Mouse (Mus musculus): ENCODE data around the gene Irx4. TPM values are rescaled to one million over a fixed set of nuclear protein-coding genes. Genes with fewer than 3 reads are reported as not detected.

Irx4 gene
- total and polyA plus RNA-seq, 2 experiments from 2014 or later = 3.8 to 4.6 TPM

DNA sequence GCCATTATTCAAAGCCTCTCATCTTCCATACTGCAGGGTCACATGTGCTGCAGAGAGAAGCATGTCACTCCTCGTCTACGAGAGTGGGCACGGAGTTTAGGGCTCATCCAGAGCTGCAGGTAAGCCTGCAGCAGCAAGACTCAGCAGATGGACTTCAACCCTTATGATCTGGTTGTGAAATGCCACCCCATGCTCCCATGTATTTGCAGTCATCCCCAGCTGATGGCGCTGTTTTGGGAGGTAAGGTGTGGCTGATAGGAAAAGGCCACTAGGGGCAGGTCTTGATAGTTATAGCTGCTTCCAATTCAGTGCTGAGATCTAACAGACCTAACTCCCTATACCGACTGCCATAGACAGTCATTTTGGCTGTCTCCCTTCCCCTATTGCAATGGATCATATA is 8.3 kb upstream of the Irx4 start:
- H3K9ac ChIP-seq (replicated peaks; ENCODE audit: low read length) = no peak overlapping the region
- no peak for ATAC-seq
- no peak overlapping the region for H3K4me2 ChIP-seq (ENCODE audit: low read depth, low read length)
- H3K27me3 ChIP-seq (ENCODE audit: insufficient read depth, low read length) = no peaks in the 10 kb centered on the region; the same call in 1 of the 2 replicates
- DNase-seq (ENCODE audit: low spot score) = no peak
- 63% methylated on average over 5 of the region's 5 CpGs for WGBS
- no peak overlapping the region for H3K27ac ChIP-seq
- H3K9me3 ChIP-seq (ENCODE audit: low read length) = no peaks in the 10 kb centered on the region
- H3K4me3 ChIP-seq (ENCODE audit: low read length) = no peak overlapping the region
- no peaks in the 10 kb centered on the region for H3K36me3 ChIP-seq (ENCODE audit: insufficient read depth, low read length)
- H3K4me1 ChIP-seq (ENCODE audit: insufficient read depth, low read length) = no peaks in the 10 kb centered on the region
- peak; percentile 39 for TF ChIP-seq CTCF (IDR thresholded peaks at IDR 0.05; ENCODE audit: low read depth)

DNA sequence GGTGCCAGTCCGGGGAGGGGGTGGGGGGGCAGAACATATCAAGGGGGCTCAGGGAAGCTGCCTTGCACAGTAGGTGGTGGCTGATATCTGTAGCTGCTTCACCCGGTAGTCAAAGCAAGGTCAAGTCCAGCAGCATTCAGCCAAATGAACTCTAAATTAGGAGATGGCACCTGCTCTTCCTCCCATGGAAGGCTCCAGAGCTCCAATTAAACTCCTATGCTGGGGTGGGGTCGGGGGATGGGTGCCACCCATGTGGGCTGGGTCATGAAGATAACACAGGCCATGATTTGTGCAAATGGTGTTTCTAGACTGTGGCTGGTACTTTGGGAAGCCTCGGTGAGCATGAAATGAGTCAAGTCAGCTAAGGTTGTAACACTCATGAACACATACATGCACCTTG is 1.9 kb upstream of the Irx4 start:
- H3K4me2 ChIP-seq (ENCODE audit: low read depth, low read length) = no peak overlapping the region
- no peak overlapping the region for H3K27ac ChIP-seq
- WGBS = 58% methylated on average over 4 of the region's 4 CpGs
- H3K27me3 ChIP-seq (ENCODE audit: insufficient read depth, low read length) = peaks cover 56% of the 10 kb centered on the region
- DNase-seq (ENCODE audit: low spot score) = no peak
- no peaks in the 10 kb centered on the region for H3K9me3 ChIP-seq (ENCODE audit: low read length)
- TF ChIP-seq CTCF (IDR thresholded peaks at IDR 0.05; ENCODE audit: low read depth) = no peak
- no peaks in the 10 kb centered on the region for H3K36me3 ChIP-seq (ENCODE audit: insufficient read depth, low read length)
- H3K4me3 ChIP-seq (ENCODE audit: low read length) = no peak overlapping the region
- peaks cover 5% of the 10 kb centered on the region; the same call in 1 of the 2 replicates for H3K4me1 ChIP-seq (ENCODE audit: insufficient read depth, low read length)
- no peak for ATAC-seq
- H3K9ac ChIP-seq (replicated peaks; ENCODE audit: low read length) = no peak overlapping the region

DNA sequence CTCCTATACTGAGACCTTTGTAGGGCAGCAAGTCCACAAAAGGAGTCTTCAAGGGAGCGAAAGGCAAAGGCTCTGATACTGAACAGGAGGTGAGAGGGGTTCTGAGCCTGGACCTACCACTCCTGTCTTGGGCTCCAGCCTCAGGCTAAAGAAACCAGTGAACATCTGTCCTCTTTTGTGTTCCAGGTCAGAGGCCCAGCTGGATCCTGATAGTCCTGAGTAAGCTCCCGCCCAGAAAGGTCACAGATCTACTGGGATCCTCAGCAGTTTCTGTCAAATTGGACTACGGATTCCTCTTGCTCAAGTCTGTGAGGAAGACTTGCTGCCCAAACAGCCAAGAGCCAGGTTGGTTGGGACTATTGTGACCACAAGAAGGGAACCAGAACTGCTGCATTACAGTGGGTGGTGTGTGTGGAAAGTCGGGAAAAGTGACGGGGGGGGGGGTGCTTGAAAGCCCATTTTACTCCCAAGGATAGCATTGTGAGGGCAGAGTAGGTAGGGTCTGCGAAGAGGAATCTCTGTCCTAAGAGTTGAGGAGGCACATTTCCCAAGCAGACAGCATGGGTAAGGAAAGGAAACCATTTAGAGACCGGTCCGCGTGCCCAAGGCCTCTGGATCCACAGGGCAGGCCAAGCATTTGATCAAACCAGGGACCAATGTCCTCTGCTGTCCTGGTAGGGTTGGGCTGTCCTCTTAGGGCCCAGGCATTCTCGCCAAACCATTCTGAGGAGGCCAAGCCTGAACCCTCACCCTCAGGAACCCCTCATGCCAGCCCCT is 514 bp upstream of the Irx4 start:
- Histone ChIP-seq H3K27ac (no peak overlapping the region), H3K9ac (replicated peaks; ENCODE audit: low read length) (no peak overlapping the region)
- WGBS = 18% methylated on average over 10 of the region's 10 CpGs

DNA sequence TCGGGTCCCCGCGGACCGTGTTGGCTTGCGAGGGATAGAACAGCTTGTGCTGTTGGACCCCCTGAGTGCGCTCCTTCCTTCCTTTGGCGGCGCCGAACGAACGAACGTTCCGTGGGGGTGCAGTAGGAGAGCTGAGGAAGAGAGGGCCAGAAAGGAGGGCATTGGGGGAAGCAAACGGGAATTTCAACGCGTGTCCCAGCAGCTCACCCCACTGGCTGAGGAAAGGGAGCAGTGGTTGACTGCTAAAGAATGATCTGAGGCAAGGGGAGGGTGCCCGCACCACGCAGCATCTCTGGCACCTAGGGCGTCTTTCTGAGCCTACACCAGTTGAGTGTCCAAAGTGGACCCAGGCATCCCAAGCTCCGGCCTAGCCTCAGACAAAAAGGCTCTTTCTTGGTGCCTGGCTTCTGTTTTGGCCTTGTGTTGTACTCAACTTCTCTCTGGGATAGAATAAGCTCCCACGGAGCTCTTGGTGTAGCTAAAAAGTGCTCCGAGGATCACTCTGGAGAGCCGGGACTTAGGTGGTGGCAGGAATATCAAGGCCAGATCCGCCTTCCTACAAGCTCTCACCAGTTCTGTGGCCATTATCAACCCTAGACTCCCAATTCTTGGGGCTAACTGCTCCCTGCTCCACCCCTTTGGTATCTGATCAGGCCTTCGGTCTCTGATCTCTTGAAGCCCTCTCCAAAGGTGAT is 904 bp downstream of the Irx4 start:
- Histone ChIP-seq H3K4me2 (ENCODE audit: low read depth, low read length) (peak overlapping the region; percentile 65), H3K27ac (no peak overlapping the region), H3K36me3 (ENCODE audit: insufficient read depth, low read length) (no peaks in the 10 kb centered on the region), H3K4me1 (ENCODE audit: insufficient read depth, low read length) (peaks cover 5% of the 10 kb centered on the region; the same call in 1 of the 2 replicates), H3K9ac (replicated peaks; ENCODE audit: low read length) (no peak overlapping the region), H3K27me3 (ENCODE audit: insufficient read depth, low read length) (peaks cover 78% of the 10 kb centered on the region), H3K4me3 (ENCODE audit: low read length) (peak overlapping the region; percentile 36), H3K9me3 (ENCODE audit: low read length) (no peaks in the 10 kb centered on the region)
- no peak for TF ChIP-seq CTCF (IDR thresholded peaks at IDR 0.05; ENCODE audit: low read depth)
- DNase-seq (ENCODE audit: low spot score) (no peak), ATAC-seq (no peak)
- WGBS = 7% methylated on average over 25 of the region's 25 CpGs

More for the DNA sequence above, 514 bp upstream of the Irx4 start:
- Histone ChIP-seq H3K9me3 (ENCODE audit: low read length) (no peaks in the 10 kb centered on the region), H3K36me3 (ENCODE audit: insufficient read depth, low read length) (no peaks in the 10 kb centered on the region), H3K27me3 (ENCODE audit: insufficient read depth, low read length) (peaks cover 66% of the 10 kb centered on the region), H3K4me2 (ENCODE audit: low read depth, low read length) (peak overlapping the region; percentile 65), H3K4me1 (ENCODE audit: insufficient read depth, low read length) (peaks cover 5% of the 10 kb centered on the region; the same call in 1 of the 2 replicates), H3K4me3 (ENCODE audit: low read length) (peak overlapping the region; percentile 36)
- no peak for DNase-seq (ENCODE audit: low spot score)
- no peak for TF ChIP-seq CTCF (IDR thresholded peaks at IDR 0.05; ENCODE audit: low read depth)
- peak; percentile 28; the same call in 1 of the 2 replicates for ATAC-seq

DNA sequence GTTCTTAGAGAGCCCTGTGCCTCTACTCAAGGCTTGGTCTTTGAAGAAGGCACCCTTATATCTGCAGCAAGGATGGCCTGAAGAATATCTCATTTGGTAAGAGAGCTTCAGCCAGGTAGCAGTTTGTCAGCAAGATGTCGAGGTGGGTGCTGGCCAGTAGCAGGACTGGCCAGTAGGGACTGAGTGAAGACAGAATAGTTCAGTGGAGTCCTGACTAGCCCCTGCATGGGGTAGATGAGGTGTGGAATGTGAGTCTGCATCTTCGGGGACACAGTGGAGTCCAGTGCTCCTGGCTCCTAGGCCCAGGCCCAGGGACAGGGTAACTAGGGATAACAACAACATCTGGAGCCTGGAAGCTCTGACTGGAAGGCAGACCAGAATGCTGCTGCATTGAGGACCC is 1.6 kb downstream of the Irx4 start:
- Histone ChIP-seq H3K9ac (replicated peaks; ENCODE audit: low read length) (no peak overlapping the region), H3K4me3 (ENCODE audit: low read length) (no peak overlapping the region), H3K9me3 (ENCODE audit: low read length) (no peaks in the 10 kb centered on the region), H3K36me3 (ENCODE audit: insufficient read depth, low read length) (no peaks in the 10 kb centered on the region), H3K27ac (no peak overlapping the region), H3K4me1 (ENCODE audit: insufficient read depth, low read length) (peaks cover 5% of the 10 kb centered on the region; the same call in 1 of the 2 replicates), H3K27me3 (ENCODE audit: insufficient read depth, low read length) (peaks cover 85% of the 10 kb centered on the region), H3K4me2 (ENCODE audit: low read depth, low read length) (0 out of 2 replicates have a peak overlapping the region, but pooled peaks have one; percentile 65)
- no peak for ATAC-seq
- 37% methylated on average over 2 of the region's 2 CpGs for WGBS
- TF ChIP-seq CTCF (IDR thresholded peaks at IDR 0.05; ENCODE audit: low read depth) = no peak
- no peak for DNase-seq (ENCODE audit: low spot score)

DNA sequence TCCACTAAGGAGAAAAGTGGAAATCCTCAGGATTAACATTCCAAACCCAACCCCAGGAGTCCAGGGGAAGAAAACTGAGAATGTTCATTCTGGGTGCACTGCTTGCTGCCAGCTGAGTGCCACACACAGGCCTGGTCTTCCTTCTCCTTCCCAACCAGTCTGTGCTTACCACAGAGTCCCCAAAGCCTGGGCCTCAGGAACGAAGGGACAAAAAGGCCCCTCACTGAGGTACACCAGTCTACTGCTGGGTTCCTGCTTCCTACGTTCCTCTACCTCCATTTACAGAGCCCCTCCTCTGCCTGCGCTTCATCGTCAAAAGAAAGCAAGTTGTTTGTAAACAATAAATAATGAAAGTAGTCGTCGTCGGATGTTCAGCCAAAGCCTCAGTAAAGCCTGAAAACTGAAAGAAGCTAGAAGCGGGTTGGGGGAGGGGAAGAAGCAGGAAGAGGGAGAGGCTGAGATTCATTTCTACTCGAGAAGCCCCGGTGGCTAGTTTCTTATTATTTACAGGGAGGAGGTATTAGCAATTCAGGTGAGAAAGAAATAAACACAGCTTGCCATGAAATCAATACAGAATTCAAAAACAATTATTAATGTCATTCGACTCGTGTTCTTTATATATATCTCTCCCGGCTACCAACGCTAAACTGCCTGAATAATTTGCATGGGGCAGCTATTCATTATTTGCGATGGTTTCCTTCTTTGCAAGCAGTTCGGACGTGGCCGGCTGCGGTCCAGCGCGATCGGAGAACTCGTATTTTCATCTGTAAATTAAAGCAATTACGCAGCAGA is 2.3 kb downstream of the Irx4 start:
- Histone ChIP-seq H3K36me3 (ENCODE audit: insufficient read depth, low read length) (no peaks in the 10 kb centered on the region), H3K4me2 (ENCODE audit: low read depth, low read length) (peak overlapping the region; percentile 40), H3K27me3 (ENCODE audit: insufficient read depth, low read length) (peaks cover 88% of the 10 kb centered on the region), H3K9ac (replicated peaks; ENCODE audit: low read length) (no peak overlapping the region), H3K4me3 (ENCODE audit: low read length) (0 out of 2 replicates have a peak overlapping the region, but pooled peaks have one; percentile 3), H3K27ac (no peak overlapping the region), H3K4me1 (ENCODE audit: insufficient read depth, low read length) (peaks cover 5% of the 10 kb centered on the region; the same call in 1 of the 2 replicates), H3K9me3 (ENCODE audit: low read length) (no peaks in the 10 kb centered on the region)
- 9% methylated on average over 24 of the region's 24 CpGs for WGBS
- no peak for DNase-seq (ENCODE audit: low spot score)
- no peak for ATAC-seq
- TF ChIP-seq CTCF (IDR thresholded peaks at IDR 0.05; ENCODE audit: low read depth) = no peak

Measured in hindbrain, postnatal 0 days (tissue).